Mouse (Mus musculus) C2C12 (cell line): ENCODE results near the gene S1pr2.

ENCODE experiments used
- CTCF ChIP-seq: IDR thresholded peaks from one replicate; pipeline ENCODE4 v1.5.1; 2011; ENCODE audit not compliant: control insufficient read depth, insufficient read depth, insufficient read length
- MAX ChIP-seq: IDR thresholded peaks from one replicate; pipeline ENCODE4 v1.6.1; 2011; ENCODE audit warnings: mild to moderate bottlenecking, control low read depth

DNA sequence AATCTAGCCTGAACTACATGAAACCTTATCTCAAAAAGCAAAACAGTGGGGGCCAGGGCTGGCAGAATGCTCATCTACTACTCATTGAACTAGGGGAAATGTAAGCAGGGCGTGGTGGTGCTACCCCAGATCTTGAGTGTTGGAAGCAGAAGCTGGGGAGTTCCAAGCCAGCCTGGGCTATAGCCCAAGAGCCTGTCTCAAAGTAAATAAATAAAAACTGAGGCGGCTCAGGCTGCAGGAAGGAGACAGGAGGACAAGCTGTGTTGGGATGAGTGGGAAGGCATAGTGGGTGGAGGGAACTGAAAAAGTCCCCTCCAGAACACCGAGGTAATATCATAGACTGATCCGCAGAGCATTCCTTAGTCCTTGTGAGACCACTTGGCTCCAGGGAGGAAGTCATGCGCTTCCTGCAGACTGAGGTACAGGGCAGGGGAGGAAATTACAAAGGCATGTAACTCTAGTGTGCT lies 35.3 kb upstream of the S1pr2 start:
- no peak for TF ChIP-seq CTCF
- no peak for TF ChIP-seq MAX
